Mouse (Mus musculus): Measurements from ENCODE around the gene Aen.

Aen gene

DNA sequence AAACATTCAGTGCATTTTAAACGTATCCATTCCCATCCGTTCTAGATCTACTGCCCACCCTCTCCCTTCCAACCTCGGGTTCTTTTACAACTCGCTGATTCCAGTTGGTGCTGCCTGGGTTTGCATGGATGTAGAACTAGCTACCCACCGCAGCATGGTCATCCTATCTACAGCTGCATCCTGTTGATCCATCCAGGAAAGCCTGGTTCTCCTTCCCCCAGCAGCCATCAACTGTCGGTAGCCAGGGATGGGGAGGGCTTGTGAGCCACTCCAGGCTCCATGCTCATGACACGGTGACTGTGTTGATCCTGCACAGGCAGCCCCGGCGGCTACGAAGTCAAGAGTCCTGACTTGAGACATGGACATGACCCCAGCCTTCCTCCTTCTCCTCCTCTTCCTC lies 1.7 kb upstream of the Aen start:
- no peak for DNase-seq (ENCODE audit: low read depth)

DNA sequence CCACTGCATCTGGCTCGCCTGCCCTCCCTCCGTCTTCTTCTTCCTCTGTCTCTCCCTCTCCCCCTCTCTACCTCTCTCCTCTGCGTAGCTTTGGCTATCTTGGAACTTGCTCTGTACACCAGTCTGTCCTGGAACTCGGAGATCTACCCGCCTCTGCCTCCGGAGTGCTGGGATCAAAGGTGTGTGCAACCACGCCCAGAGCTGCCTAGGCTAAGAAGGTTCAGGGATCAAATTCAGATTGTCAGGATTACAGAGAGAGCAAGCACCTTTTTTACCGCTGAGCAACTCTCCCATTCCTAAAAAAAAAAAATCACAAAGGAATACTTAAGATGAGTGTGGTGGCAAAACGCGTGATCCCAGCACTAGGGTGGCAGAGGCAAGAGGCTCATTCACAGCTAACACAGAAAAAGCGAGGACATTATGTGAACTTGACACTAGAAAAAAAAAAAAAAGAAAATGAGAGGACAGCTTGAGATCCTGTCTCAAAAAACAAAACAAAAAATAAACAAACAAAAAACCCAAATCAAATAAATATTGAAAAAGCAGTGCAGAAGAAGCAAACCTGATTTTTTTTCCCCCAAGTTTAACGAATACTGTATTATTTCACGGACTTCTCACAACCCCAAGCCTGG lies 517 bp upstream of the Aen start:
- DNase-seq (ENCODE audit: low read depth), result no peak

DNA sequence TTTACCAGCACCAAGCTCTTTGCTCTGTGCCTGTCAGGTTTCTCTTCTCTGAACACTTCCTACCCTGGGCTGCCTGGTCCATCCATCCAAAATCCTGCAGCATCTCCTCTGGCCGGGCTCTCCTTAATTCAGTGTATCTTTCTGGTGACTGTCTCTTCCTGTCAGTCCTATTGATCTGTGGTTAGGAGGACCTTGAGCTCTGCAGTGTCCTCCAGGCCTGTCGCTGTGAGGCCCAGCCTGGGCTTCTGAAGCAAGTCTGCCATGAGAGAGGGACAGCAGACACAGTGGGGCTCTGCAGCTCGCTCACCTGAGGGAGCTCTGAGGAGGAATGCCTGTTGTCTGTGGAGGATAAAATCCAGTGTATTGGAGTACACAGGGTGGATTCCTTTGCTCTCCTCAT lies 1.9 kb downstream of the Aen start:
- DNase-seq (ENCODE audit: low read depth), result no peak

DNA sequence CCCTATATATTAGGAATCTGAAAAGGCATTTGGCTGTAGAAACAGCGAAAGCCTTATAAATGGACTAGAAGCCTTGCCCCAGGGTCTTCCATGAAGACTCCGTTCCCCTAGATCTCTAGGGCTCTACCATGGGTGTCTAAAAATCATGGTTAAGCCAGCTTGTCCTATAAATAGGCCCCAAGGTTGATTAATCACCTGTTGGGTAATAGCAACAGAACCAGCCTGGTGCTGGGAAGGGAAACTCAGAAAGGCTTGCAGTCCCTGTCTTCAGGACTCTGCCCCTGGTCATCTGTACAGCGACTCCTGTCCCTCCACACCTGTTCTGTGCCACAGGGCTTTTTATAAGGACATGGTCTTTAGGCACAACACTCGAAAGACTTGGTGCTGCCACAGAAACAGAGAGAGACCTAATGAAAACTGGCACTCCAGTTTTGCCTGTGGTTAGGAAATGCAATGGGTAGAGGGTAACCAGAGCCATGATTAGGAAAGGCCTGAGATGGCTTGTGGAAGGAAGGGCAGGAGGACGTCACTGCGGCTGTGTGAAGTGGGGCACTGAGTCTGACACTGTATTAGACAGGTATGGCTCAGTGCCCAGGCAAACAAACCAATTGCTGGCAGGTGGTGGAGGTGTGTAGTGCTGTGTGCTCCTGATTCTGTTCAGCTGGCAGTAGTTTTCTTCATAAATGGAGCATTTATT lies 7.7 kb downstream of the Aen start:
- no peak for DNase-seq (ENCODE audit: low read depth)

DNA sequence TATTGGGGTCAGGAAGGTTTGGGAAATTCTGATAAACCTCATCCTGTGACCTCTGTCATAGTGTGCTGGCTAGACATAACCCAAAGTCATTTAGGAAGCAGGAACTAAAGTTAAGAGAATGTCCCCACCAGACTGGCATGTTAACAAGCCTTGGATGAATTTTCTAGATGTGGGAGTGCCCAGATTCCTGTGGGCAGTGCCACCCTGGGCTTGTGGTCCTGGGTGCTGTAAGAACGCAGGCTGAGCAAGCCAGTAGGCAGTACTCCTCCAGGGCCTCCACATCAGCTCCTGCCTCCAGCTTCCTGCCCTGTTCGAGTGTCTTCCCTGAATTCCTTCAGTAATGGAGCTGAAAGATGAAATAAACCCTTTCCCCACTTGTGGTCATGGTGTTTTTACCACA lies 8.5 kb downstream of the Aen start:
- no peak for DNase-seq (ENCODE audit: low read depth)

DNA sequence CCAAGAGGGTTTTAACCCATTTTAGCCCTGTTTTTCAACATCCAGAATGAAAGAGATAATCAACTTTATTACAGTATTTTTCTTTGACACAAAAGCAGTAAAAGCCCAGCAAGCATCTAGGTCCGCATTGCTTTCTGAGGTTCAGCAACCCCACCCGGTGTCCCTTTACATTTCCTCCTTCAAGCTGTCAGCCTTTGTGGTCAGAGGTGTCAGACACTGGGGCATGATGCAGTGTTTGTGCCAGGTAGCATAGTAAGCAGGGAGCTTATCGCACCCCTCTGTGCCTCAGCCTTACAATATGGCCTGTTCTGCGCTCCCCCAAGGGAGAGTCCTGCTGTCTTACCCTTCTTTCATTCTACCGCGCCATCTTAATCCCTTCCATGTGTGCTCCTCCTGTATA lies 13.4 kb downstream of the Aen start:
- no peak for DNase-seq (ENCODE audit: low read depth)

DNA sequence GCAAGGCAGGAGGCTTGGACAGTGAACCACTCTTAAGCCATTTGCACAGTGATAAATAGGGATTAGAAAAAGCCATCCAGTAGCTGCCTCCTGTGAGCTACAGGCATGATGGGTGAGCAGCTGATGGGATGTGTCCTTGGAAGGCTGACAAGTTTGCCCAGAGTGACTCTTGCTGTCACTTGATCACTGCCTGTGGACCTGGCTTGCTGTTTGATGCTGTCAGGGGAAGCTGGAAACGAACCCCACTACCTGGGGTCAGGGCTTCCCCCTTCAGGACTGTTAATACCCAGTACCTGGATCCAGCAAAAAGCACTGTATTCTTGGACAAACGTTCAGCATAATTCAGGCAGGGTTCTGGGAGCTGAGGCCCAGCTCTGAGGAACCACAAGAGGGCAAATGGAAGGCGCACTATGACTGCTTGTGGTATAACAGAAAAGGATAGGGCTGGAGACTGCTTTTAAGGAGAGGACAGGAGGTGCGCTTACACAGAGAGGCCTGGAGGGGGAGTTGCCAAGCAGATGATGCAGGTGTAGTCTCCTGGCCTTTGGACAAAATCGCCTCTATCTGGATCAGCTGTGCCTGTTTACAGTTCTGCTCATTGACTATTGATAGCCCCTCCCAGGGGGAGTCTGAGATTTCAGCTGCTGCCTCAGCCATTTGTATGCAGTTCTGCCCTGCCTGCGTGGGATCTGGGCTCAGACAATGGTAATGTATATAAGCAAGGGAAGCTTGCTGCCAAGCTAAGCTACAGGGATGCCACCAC lies 14.9 kb downstream of the Aen start:
- no peak for DNase-seq (ENCODE audit: low read depth)

DNA sequence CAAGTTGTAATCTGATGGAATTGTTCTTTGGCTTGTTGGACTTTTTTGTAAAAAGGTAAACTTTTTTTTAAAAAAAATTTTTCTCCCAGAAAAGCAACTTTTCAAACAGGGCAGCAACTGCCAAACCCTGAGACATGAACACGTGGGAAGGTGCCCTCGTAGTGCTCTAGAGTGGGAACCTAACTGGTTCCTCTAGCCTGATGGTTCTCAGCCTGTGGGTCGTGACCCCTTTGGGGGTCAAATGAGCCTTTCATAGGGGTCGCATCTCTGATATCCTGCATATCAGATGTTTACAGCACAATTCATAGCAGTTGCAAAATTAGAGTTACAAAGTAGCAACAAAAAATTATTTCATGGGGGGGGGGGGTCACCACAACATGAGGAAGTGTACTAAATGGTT lies 15.6 kb downstream of the Aen start:
- DNase-seq (ENCODE audit: low read depth), result no peak

DNA sequence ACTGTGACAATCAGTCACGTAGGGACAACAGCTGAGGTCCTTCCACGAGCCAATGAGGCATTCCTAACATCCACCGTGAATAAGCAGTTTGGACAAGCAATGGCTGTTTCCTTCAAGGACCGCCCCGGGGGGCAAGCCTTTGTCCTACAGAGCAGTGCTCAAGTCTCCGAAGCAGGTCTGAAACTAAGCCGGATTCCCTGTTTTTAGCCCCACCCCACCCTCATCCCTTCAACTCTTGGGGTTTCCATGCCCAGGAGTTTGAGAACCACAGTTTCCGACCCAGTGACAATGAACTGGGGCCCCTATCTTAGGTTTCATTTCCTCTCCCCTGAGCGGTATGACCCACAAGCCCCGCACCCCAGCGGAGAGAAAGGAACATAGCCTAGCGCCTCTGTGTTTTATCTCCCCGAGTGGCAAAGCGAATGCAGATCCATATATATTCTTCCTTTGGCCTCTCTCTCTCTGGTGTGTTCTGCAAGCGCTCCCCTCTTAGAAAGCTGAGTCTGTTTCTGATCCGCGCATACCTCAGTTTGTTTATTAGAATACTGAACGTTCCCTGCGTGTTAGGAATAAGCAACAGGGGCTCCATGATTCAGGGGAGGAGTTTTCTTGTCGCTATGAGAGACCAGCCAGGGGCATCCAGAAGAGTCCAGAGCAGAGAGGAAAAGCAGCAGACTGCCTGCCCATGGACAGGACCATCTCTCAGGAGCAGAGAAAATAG lies 16.8 kb downstream of the Aen start:
- DNase-seq (ENCODE audit: low read depth), result no peak

DNA sequence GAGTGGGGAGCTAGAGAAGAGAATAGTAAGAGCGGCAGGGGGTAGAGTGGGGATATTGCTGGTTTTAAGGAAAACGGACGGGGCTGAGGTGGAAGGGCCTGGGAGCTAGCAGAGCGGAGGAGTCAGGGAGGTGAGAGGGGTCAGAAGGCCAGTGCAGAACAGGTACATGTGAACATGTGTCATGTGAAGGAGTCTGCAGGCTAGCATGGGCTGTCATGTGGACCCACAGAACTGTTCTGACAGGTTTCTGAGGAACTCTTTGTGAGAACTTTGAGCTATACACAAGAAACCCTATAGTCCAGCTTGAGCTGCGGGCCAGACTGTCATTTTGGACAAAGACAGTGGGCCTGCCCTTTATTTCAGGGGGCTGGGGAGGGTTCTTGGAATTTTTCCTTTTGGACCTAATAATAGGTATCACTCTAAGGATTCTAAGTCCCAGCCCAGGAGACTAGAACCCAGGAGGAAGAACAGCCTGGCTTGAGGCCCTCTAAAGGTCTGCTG lies 17.4 kb downstream of the Aen start, which contains the start of gene Isg20:
TSS of gene Isg20 (plus strand) at position 451 of the 501 bp plus-strand sequence.
- no peak for DNase-seq (ENCODE audit: low read depth)

DNA sequence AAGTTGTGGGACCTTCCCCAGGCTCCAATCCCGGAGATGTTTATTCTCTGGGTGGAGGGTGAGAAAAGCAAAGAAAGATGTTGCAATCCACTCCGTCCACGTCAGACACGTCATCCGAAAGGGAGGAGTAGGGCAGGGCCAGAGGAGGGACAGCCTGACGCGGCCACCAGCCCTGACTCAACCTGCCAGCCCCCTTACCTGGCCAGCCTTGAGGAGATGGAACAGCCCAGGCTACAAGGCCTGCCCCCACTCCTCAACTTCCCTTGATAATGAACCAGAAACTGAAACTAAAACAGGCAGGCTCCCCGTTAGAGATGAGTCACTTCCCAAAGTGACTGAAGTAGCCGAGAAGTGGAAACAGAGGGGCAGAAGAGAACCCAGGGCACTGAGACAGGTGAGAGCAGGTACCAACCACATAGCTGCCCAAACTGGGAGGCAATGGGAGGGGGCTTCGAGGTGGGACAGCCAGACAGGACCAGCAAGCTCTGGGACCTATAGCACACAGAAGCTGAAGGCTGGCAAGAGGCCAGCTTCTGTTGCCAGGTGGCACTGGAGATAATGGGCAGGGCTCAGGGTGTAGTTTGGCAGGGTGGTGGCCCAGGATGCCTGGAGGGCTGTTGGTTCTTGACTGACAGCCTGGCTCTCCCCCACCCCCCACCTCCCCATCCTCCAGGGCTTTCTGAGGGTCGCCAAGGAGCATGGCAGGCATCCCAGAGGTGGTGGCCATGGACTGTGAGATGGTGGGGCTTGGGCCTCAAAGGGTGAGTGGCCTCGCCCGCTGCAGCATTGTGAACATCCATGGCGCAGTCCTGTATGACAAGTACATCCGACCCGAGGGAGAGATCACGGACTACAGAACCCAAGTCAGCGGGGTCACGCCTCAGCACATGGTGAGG lies 18.2 kb downstream of the Aen start:
- DNase-seq (ENCODE audit: low read depth), result peak; percentile 84

DNA sequence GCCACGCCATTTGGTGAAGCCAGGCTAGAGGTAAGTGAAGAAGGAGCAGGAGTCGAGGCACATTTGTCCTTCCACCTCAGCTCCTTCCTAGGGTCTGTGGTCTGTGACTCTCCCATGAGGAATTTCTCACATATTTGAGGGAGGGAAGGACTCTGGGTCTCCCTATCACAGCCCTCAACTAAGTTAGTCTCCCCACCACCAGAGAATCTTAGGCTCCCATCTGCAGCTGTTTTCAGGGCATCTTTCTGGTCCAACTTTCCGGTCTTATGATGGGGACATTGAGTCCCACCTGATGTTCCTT lies 18.8 kb downstream of the Aen start:
- DNase-seq (ENCODE audit: low read depth), result no peak

DNA sequence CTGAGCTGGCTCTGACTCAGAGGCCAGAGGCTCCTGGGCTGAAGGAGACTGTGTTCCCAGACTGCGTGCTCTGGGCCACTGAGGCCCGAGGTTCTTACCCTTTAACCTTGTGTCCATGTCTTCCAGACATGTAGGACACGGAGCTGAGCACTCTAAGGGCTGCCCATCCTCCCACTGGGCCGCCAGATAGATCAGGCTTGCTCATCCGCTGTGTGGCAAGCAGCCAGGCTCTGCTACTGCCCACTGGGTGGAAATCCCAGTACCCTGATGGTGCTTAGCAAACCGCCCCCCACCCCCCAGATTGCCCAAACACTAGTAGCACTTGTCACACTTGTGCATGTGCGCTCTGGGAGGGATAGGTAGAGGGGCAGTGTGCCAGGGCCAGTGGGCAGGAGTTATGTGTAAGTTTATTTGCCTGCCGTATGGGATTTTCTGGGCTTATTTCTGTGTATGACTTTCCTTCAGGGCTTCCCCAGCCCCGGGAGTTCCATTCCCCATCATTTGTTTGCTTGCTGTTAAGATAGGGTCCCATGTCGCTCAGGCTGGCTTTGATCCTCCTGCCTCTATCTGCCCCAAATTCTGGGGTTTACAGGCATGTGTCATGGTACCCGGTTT lies 19.3 kb downstream of the Aen start:
- no peak for DNase-seq (ENCODE audit: low read depth)

DNA sequence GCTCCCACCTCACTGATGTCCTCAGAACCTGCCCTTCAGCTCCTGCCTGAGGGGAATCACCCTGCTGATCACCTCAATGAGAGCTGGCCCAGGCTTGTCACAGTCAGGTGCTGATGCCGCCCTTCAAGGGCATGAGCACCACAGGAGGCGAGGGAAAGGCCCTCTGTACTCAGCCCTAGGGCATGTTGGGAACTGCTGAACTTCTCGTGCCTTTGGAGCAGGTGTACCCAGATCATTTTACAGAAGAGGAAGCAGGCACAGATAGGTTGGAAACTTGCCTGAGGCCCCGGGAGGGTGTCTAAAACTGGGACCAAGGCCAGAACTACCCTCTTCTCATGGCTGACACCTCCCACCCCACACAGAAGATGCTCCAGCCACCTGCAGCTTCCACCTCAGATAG lies 23.0 kb downstream of the Aen start:
- no peak for DNase-seq (ENCODE audit: low read depth)

DNA sequence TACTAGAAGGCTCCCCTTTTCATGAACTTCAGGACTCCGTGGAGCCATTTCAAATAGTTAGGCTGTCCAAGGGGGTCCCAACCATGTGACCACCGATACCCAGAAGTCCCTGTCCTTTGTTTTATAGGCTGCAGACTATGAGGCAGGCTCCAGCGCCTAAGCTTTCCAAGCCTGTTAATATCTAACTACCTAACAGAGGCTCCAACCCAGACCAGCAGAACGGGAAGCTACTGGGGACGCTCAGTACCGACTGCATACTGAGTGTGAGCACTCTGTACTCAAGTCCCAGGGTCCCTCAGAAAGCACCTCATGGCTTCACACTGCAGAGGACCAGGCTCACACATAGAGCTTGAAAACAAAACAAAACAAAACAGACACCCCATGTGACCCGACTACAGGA lies 26.9 kb downstream of the Aen start:
- no peak for DNase-seq (ENCODE audit: low read depth)

DNA sequence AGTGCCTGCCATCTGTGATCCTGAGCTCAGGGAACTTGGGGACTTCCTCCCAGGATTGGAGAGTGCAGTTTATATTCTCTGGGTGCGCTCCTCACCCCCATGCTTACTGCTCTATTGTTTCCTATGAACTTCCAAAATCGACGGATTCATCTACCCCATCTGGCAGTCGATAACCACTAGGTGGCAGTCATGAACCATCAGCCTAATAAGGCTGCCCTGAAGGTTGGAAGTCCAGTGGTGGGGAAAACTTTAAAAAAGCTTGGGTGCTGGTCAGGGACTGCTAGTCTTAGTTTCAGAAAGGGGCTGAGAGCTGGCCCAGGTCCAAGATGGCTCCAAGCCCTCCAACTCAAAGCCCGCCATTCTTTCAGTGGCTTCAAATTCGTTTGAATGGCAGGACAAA lies 28.6 kb downstream of the Aen start:
- peak; percentile 73 for DNase-seq (ENCODE audit: low read depth)

DNA sequence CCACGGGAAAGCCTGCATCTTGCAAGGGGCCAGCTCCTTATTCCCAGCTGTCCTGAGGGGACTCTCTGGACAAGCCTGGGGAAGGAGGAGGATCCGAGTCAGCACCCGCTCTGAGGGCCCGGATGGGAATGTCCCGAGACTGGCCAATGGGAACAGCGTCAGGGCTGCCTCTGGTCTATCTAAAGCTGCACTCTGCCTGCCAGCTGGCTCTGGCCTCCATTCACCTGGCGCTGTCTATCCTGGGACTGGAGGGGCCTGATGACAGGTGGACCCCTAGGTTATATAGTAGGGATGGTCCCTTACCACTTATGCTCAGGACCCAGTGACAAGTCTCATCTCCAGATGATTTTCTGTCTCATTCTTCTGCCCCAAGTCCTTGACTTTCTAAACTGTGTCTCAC lies 29.1 kb downstream of the Aen start:
- DNase-seq (ENCODE audit: low read depth), result no peak

DNA sequence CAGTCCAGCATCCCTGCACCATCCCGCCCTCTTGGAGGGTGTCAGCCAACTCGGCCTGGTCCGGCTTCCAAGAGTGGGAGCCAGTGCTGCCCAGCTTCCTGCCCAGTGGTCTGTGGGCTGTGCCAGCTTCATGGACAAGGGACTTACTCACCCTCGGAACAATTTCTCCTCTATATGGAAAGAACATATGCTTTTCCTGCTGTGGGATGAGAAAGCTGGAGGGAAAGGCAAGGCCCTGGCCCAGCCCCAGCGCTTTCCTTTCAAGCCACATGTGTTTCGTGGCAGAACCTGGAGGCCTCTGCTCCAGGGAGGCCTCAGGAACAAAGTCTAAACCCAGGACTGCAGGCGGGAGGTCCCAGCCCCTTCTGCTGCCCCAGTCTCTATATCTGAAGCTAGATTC lies 30.0 kb downstream of the Aen start:
- no peak for DNase-seq (ENCODE audit: low read depth)

DNA sequence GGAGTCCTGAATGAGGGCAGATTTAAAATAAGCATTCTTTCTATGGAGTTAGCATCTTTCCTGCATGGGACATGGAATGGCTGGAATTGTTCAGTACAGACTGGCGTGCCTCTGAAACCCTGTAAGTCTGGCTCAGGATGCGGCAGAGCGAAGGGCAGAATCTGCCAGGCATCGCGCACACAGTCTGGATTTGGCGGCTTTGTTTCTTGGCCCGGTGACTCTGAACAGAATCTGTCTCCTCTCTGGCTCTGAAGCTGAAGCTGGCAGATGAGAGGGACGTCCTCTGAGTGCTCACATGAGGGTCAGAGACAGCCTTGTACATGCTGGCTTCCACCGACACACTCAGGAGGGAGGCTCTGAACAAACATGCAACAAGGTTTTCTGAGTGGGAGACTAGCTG lies 30.5 kb downstream of the Aen start:
- no peak for DNase-seq (ENCODE audit: low read depth)

DNA sequence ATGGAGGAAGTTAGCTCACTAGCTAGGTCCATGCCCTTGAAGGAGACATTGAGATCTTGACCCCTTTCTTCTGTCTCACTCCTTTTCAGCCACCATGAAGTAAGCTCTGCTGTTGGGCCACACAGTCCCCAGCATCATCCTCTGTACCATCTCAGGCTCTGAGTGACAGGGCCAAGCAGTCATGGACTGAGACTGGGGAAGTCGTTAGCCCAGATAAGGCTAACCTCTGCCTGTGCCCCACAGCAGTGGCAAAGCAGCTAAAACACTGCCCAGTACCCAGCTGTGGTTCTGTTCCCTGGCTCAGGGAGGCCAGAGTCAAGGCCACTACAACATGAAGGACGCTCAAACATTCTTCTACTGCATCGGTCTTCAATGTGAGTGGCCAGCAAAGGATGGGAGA lies 31.6 kb downstream of the Aen start:
- no peak for DNase-seq (ENCODE audit: low read depth)

DNA sequence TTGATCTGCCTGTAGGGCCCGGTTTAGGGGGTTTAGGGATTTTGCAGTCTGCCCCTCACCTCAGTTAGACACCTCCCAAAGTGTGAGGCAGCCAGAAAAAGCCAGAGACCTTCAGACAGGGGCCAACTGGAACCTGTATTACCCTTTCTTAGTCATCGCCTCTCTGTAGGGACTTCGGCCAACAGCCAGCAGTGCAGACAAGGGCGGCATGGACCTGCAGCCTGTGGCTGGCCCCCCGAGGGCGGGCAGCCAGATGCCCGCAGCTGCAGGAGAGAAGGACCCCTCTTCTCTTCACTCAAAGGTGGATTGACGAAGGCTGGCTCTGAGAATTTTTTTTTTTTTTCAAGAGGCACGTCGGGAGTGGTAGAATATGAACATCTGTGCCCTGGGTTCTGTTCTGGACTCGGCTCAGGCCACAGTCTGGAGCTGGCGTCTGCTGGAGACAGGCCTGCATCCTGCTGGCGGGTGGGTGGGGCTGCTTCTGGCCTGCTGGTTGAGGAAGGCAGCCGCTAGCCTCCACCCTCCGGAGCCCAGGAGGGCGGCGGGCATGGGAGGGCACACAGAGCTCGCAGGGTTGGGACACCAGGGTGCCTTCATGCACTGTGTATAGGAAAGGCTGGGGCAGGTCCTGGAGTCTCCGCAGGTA lies 43.4 kb downstream of the Aen start:
- no peak for DNase-seq (ENCODE audit: low read depth)
